Mouse (Mus musculus): ENCODE results near the gene Prps2.

DNA sequence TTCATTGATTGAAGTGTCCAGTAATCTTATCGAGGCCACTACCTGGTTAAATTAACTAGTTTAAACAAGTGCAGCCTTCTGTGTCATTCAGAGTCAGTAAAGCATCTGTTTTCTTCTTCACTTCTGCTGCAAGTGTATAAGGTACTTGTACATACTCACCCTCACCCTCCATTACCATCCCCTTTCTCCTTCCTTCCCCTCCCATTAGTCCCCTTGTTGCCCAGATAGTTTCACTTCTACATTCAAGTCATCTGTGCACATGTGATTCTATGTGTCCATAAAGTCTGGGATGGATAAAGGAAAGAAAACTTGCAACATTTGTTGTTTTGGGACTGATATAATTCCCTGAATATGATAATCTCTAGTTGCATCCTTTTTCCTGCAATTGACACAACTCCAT lies 48.0 kb downstream of the Prps2 start:
- TF ChIP-seq CTCF (IDR thresholded peaks at IDR 0.05; ENCODE audit: low read depth, low read length) (no peak), GATA1 (IDR thresholded peaks at IDR 0.05; ENCODE audit: borderline replicate concordance, low read length) (no peak), GATA2 (IDR thresholded peaks at IDR 0.05; ENCODE audit: borderline replicate concordance, low read depth, low read length) (no peak), POLR2AphosphoS5 (IDR thresholded peaks at IDR 0.05; ENCODE audit: insufficient replicate concordance, low read depth, low read length) (no peak), TAL1 (conservative IDR thresholded peaks at IDR 0.05; ENCODE audit: low read depth, low read length) (no peak)

All from G1E (cell line).